Mouse (Mus musculus): ENCODE results near the gene Ogdh. TPM values are rescaled to one million over a fixed set of nuclear protein-coding genes. Genes with fewer than 3 reads are reported as not detected.
"Not testable (repeated sequence)": the region's sequence is repeated elsewhere in the genome, so short reads cannot be mapped to it uniquely, and the experiment has no call there.

Gene Ogdh
- 100 to 1,000 TPM; 373 to 593 (median 476) TPM for total RNA-seq (2022)

- peak; percentile 98 for DNase-seq
These were observed at the start of gene Ogdh for GRCm38 (mm10) chr11:6291401-6292115. Ogdh (plus strand) TSS chr11:6291633.

DNA sequence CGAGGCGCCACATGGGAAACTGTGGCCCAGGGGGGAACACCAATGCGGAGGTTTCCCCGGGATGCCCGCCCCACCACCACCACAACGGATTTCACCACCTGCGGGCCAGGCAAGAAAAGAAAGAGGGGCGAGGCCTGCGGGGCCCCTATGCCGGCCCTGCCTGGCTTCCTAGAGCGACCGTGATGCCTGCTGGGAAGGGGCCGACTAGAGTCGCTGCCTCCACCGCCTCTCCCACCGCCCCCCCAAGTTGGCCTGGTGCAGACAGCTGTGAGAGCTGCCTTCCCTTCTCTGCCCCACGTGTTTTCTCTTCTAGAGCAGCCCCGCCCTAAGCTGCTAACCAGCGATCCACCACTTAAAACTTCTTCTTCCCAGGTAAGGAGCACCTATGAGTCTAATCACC lies 46.7 kb upstream of the Ogdh start:
- DNase-seq: no peak

DNA sequence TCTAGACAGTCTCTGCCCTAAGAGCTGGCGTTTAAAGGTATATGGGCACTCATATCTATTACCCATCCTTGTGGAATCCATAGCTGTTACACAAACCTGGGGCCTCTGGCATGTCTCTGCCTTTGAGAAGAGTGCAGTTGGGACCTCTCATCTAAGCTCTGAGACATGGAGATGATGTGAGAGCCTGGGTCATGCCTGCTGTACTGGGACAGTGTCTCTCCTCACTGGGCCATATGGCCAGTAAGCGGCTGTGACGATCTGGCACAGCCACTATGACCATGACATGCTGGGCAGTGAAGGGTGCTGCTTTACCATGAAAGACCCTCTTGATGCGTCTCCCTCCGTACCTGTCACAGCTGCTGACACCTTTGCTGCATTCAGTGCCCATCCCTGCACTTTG lies 39.2 kb upstream of the Ogdh start:
- DNase-seq: no peak

GRCm38 (mm10) chr11:6252824-6253223 lies 38.6 kb upstream of the Ogdh start:
- DNase-seq: no peak

DNA sequence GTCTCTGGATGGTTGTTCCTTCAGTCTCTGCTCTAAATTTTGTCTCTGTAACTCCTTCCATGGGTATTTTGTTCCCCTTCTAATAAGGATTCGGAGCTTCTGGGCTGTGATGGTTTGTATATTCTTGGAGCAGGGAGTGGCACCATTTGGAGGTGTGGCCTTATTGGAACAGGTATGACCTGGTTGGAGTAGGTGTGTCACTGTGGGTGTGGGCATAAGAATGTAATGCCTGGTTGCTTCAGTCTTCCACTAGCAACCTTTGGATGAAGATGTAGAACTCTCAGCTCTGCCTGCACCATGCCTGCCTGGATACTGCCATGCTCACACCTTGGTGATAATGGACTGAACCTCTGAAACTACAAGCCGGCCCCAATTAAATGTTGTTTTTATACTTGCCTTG lies 36.8 kb upstream of the Ogdh start:
- not testable (repeated sequence) for DNase-seq

GRCm38 (mm10) chr11:6256490-6257072 lies 34.9 kb upstream of the Ogdh start:
- DNase-seq: no peak

DNA sequence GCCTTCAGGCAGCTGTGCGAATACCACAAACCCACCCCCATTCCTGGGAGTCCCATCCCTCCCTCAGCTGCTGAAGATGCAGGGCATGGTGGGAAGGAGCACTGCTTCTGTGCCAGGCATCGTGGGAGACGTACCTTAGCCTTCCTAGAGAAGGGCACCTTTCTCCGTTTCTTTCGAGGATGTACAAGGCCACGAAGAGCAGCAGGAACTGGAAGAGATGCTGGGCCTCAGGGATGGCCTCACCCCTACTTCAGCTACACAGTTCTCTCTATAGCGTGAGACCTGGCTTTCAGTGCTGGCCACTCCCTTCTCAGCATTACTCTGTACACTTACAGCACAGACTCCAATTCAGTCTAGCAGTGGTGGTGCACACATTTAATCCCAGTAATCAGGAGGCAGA lies 32.0 kb upstream of the Ogdh start:
- DNase-seq: no peak

GRCm38 (mm10) chr11:6261434-6262082 lies 29.9 kb upstream of the Ogdh start:
- DNase-seq: no peak

GRCm38 (mm10) chr11:6266621-6267020 lies 24.8 kb upstream of the Ogdh start:
- DNase-seq: no peak

- peak; percentile 92 for DNase-seq
These were observed 23.8 kb upstream of the Ogdh start, which contains the start of gene Ddx56 for GRCm38 (mm10) chr11:6267320-6268254. Ddx56 (minus strand) TSS chr11:6267772.

GRCm38 (mm10) chr11:6273607-6274006 lies 17.8 kb upstream of the Ogdh start:
- DNase-seq: no peak

- DNase-seq: peak; percentile 97
These were observed 16.9 kb upstream of the Ogdh start, which contains the start of gene Tmed4 for GRCm38 (mm10) chr11:6274387-6275093. Tmed4 (minus strand) TSS chr11:6274870.

DNA sequence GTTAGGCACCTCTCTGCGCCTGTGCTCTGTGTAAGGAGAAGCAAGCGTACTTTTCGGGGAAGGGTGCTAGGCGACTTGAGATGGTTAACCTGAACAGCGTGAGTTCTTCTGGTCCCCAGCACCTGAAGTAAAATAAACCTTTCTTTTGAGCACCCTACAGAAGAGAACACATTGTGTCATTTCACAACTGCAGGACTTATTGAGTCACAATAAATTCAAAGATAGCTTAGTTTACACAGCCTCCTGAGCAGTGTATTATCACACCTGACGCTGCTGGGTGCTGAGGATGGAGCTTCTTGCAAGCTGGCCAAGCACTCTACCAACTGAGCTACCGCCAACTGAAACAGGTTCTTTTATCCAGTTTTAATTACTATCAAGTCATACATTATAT lies 16.3 kb upstream of the Ogdh start:
- DNase-seq: no peak

DNA sequence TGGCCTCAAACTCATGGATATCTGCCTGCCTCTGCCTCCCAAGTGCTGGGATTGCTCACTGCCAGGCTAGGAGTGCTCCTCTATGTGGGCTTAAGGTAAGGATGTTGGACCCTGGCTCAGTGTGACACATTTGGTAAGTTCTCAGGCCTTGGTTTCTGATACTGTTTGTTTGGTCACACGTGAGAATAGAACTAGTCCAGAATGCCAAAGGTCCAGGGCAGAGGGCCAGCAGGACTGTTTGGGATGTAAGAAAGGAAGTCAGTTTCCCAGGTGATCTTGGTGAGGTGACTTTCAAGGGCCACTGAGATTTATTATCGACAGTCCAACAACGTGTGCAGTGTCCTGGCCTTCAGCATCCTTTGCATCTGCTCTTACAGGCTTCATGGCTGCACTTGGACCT lies 15.0 kb upstream of the Ogdh start:
- no peak for DNase-seq

GRCm38 (mm10) chr11:6282940-6283339 lies 8.5 kb upstream of the Ogdh start:
- DNase-seq: no peak

GRCm38 (mm10) chr11:6290138-6290537 lies 1.3 kb upstream of the Ogdh start:
- no peak for DNase-seq

DNA sequence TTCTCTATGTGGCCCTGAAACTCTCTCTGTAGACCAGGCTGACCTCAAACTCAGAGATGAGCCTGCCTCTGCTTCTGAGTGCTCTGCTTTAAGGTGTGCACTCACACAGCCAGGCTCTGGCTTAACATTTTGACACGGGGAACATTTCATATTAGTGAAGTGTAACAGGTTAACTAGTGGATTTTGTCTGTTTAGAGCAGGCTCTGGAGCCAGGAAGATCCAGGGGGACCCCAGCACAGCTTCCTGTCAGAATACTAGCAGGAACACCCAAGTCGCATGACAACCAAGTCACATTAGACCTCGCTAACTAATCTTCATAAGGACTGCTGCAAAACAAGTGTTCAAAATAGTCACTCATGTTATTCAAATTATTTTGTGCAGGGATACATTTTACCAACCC lies 550 bp upstream of the Ogdh start:
- DNase-seq: no peak

DNA sequence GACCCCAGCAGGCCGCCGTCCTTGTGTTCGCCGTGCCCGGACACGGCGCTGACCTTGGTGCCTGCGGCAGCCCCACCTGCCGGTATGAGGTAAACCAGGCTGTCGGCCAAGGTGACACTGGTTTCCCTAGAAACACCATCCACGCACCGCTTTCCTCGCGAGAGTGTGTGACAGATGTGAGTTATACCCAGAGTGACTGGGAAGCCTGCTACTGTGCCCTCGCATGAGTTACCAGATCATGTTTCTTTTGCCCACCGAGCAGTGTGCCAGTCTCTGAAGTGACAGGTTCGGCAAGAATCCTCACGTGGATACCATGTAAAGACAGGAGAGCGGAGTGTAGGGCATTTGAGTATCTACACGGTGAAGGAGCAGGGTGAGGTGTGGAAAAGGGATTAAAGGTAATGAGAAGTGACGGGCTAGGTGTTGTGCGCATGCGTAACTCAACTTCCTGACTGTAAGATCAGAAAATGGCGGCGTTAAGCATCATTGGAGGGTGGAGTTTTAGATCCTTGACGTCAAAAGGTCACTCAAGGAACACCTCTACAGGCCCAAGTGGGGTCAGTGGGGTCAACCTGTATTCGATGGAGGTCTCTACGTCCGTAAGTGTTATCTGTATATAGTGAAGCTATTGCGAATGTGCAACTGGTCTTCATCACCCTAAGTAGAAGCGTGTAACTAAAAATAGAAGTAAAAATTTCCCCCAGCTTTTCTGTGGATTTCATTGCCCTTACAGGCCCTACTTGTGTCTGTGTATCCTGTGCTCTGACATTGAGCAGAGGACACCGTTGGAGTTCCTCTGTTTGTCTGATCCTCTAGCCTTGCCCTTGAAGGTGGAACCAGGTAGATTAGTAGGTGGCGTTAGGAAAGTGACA lies 919 bp downstream of the Ogdh start:
- DNase-seq: peak; percentile 64

DNA sequence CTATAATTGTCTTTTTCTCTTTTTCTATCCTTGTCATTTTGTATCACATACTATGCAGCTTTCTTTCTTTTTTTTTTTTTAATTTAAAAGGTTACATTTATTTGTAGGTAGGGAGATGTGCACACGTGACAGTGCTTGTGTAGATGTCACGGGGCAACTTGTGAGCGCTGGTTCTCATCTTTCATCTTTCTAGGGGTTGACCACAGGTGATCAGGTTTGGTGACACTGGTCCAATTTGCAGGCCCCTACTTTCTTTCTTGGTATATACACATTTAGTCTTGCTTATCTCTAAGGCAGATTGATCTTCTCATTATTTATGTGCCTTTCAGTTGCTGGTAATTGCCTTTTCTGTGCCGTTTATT lies 1.5 kb downstream of the Ogdh start:
- DNase-seq: no peak

- DNase-seq: no peak
These were observed 2.2 kb downstream of the Ogdh start for GRCm38 (mm10) chr11:6293601-6294000.

GRCm38 (mm10) chr11:6294632-6295031 lies 3.2 kb downstream of the Ogdh start:
- DNase-seq: no peak

Data from adrenal gland, adult 8-10 months (tissue).